Mouse (Mus musculus) thymus, postnatal 25 days (tissue): ENCODE data around the gene Tgfb1.
A peak's percentile ranks its signal among the peaks of the same experiment; 100 is the strongest.

Source experiments
- DNase-seq: peaks from one replicate; pipeline ENCODE4 v3.0.0; 2022

The Tgfb1 gene

DNA sequence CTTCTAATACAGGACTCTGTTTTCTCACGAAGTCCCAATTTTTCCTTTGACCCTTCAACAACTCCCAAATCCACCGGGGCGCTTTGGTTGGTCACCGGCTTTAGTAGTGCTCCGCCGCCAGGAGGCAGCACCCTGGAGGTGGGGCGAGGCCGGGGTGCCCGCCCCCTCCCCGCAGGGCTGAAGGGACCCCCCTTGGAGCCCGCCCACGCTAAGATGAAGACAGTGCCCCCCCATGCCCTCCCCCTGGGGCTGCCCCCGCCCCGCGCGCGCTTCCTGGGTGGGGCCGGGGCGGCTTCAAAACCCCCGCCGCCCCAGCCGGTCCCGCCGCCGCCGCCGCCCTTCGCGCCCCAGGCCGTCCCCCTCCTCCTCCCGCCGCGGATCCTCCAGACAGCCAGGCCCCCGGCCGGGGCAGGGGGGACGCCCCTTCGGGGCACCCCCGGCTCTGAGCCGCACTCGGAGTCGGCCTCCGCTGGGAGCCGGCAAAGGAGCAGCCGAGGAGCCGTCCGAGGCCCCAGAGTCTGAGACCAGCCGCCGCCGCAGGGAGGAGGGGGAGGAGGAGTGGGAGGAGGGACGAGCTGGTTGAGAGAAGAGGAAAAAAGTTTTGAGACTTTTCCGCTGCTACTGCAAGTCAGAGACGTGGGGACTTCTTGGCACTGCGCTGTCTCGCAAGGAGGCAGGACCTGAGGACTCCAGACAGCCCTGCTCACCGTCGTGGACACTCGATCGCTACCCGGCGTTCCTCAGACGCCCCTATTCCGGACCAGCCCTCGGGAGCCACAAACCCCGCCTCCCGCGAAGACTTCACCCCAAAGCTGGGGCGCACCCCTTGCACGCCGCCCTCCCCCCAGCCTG, at the start of gene Tgfb1:
TSS of gene Tgfb1 (plus strand) at position 323 of the 852 bp plus-strand sequence.
- peak; percentile 92 for DNase-seq

DNA sequence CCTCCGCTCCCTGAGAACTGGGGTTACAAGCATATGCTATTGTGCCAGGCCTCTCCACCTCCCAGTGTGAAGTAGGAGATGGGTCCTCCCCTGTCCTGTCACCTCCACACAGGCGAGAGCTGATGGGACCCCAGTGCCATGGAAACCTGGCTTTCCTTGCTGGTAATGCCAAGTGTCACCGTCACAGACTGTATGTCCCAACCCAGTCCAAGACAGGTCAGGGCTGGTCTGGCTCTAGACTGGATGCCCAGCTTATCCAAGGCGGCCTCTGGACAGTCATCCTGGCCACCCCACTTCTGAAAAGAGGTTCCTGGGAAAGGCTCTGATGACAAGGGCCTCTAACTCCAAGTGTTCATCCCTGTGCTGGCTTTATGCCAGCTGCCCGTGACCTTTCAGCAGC, 49.7 kb upstream of the Tgfb1 start:
- no peak for DNase-seq

DNA sequence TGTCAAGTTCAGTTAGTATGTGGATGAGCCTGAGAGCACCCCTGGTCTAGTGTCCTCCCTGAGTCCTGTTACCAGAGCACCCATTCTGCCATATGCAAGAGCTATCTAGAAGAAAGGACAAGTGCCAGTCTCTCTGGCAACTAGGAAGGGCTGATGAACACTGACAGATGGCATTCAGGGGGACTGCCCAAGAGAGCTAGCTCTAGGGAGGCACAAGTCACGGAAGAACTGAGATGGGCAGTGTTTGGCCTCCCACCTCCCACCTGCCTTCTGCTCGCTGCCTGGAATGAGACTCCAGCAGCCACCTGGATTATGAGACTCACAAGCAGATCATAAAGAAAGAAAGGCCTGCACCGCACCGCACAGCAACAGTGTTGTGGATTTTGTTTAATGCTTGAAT, 47.0 kb upstream of the Tgfb1 start:
- no peak for DNase-seq

DNA sequence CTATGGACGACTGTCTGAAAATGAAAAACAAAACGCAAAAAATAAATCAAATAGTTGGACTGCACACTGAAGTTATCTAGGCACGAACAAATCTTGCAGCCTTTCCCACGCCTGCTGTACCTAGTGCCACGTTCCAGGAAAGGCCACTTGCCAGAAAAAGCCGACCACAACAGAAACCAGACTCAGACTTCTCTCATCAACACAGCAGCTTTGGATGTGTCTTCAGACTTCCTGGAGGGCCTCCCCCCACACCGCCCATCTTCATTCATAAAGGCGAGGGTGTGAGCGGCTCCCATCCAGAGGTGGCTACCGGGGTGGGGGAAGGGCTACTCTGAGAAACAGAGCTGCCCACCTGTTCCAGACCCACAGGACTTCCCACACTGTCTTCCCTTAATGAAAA, 42.7 kb upstream of the Tgfb1 start:
- DNase-seq: no peak

DNA sequence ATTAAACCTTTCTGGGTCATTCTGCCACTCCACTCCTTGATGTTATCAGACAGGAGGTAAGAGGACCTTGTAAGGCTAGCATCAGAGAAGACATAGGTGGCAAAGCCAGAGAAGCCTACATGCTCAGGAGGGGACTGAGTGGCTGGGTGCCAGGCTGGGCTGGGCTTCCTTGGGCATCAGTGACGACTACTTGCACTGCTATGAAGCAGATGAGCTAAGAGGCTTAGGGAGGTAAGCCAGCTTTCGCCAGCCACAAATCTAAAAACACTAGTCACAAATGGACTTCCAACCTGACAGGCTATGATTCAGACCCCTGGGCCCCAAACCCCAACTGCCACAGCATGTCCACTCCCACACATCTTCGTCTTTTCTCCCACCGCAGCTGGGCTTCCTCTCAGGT, 42.2 kb upstream of the Tgfb1 start:
- DNase-seq: no peak

DNA sequence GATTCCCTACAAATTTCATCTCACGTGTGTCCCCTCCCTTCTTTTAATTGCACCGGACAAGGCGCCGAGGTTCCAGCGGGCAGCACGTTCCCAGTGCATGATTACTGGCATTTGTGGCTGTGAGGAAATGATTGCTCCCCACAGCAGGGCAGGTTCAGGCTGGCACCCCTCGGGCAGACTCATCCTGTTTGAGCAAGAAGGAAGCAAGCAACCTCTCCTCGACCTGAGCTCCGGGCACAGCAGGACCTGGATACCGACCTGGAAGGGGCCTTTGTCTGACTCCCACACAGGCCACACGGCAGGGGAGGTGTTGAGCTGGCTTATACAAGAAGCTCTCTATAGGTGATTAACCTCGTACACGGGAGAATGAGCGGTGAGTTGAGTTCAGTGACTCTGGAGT, 41.7 kb upstream of the Tgfb1 start:
- peak; percentile 49 for DNase-seq

DNA sequence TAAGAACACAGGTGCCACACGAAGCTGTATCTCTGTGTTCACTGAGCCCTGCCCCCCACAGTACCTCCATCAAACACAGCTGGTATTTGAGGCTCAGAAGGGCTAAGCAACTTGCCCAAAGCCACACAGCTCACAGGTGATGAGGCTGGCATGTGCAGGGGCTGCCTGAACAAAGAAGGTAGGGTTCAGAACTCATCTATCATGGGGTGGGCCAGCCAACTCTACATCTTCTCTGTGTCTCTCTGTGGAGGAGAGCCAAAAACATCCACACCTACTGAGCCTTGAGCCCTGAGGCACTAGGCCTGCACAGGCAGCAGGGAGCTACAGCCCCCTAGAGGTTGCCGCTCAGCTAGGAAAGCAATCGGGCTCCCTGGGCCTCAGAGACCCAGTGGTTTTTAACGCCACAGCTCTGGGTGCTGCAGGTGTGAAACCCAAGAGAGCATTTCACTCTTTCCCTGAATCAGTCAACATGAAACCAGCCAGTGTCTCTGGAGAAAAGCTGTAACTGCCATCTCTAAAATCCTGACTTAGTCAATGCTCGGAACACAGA, 39.2 kb upstream of the Tgfb1 start:
- peak; percentile 84 for DNase-seq

DNA sequence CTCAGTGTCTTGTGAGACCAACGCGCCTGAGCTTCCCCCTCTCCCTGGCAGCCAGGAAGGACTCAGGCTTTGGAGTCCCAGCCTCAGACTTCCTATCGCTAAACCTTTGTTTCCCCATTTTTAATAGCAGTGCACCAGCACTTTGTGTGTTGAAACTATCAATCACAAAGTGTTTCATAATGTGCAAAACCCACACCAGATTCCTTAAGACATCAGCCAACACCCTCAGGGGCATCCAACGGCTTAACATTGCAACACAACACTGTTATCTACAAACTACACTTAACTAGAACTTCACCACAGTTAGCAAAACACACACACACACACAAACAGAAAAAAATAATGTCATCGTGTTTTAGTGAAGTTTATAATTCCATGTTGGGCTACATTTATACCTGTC, 37.0 kb upstream of the Tgfb1 start:
- DNase-seq: no peak

DNA sequence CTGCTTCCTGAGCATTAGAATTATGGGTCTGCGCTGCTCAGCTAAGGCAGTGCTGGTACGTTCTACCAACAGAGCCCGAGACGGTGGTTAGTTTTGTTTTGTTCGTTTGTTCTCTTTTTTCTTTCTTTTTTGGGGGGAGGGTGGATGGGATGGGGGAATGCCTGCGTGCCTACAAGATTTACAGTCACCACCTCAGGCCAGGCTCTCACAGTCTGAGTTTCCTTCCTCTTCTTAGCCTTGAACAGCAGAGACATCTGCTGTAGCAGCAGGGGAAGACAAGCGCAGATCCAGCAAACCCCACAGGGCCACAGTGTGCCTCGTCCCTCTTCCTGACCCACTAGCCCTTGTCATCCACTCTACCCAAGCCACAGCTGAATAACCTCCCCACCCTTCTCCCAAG, 35.5 kb upstream of the Tgfb1 start:
- DNase-seq: peak; percentile 58

DNA sequence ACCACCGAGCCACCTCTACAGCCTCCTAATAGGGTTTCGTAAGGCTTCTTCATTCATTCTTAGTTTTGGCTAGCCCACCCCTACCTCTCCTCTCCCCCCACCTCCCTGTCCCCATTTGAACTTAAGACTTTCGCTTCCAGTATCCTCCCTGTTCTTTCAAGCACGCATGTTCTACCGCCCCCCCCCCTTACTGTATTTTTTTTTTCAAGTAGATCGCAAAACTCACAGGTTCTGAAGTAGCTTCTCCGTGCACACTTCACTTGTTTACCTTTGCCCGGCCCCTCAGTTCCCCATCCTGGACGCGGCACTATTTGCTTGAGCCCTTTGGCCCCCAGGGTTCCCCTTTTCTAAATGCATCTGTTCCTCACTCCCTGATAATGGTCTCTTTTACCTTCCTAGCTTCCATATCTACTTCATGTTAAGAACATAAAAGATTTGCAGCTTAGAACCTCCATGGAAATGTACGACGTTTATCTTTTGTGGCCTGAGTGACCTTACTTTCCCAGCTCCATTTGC, 34.5 kb upstream of the Tgfb1 start:
- no peak for DNase-seq

DNA sequence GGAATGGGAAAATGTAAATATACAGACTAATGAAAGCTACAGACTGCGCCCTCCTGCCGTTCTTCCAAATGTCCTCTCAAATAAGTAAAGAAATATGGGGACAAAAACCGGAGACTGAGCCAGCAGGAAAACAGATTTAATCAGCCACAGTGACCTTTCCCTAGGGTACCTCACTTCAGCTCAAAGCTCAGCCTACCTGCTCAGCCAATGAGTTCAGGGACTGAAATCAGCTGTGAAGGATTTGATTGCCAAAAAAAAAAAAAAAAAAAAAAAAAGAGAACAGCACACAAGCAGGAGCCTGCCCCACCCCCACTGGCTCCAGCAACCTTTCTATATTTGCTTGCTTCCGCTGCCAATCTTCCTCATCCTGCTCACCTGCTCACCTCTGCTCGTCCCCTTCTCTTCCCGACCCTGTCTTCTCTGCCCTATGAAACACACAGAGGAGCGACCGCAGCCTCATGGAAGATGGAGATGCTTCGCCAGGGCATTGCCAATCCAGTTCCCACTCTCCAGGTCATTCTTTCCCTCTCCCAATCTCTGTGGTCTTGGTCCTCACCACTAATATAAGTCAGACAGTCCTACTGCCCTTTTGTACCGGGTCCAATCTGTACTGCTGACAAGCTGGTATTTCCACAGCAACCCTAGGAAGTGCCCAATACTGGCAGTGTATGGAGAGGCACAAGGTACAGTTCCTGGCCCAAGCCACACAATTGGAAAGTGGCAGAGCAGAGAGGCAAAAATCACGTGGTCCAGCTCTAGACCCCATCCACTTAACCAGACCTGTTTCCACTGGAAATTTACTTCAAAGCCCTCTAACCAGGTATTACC, 31.0 kb upstream of the Tgfb1 start:
- DNase-seq: no peak

DNA sequence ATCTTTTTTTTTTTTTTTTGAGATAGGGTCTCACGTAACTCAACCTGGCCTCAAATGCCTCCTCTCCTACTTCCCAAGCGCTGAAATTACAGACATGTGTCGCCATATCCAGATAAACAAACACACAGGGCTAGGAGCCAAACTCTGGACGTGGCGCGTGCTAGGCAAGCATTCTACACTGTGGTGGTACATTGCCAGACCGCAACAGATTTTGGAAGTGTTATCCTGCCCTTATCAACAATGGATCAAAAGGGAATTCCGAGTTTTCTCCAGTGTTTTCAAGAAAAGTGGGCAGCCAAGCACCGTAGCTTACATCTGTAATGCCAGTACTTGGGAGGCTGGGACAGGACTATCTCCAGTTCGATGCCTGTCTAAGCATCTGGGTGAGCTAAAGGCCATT, 29.0 kb upstream of the Tgfb1 start:
- no peak for DNase-seq

DNA sequence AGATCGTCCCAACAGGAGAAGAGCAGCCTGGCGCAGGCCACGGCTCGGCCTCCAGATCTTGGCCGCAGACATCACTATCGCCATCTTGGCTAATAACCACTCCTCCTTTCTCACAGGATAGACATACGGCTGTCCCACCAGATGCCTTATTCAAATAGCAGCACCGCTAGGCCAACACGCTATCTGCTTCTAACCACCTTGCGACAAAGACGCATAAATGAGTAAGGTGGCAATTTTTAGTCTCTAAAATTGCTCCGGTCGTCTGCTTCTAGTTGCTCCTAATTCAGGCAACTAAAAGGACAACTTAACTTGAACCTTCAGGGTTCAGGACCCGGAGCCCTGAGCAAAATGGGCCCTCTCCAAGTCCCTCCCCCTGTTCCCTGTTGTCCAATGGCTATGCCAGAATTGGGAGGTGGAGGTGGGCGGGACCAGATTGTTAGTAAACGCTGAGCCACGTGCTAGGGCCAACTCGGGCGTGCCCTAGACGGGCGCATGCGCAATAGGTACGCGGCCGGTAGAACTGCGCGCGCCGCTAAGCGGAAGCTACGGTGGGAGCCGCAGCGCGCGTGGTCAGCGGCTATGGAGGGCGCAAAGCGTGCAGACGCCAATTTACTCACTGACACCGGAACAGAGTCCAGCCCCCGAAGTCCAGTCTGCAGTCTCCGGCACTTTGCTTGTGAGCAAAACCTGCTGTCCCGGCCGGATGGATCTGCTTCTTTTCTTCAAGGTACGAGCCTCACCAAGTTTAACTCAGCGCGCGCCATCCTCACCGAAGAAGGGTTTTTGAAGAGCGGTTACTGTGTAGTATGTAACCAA, 27.9 kb upstream of the Tgfb1 start, which contains the start of the genes Bckdha and Exosc5:
TSS of gene Bckdha (minus strand) at position 325 of the 816 bp plus-strand sequence.
TSS of gene Exosc5 (plus strand) at position 508 of the 816 bp plus-strand sequence.
- peak; percentile 99 for DNase-seq

DNA sequence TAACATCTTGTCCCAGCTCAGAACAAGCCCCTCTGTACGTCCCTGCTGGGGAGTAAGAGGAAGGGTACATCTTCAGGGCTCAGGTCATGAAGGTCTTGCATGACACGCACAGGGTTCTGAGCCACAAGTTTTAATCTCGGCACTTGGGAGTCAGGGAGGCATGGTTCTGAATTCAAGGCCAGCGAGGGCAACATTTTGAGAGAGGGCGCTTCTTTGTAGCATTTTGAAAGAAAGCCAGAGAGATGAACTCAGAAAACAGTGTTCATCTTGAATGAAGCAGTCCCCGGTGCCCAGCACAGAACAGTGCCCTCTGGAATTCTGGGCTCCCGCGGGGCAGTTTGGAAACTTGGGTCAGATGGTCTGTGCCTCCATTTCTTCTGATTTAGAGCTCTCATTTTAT, 20.4 kb upstream of the Tgfb1 start:
- DNase-seq: no peak

DNA sequence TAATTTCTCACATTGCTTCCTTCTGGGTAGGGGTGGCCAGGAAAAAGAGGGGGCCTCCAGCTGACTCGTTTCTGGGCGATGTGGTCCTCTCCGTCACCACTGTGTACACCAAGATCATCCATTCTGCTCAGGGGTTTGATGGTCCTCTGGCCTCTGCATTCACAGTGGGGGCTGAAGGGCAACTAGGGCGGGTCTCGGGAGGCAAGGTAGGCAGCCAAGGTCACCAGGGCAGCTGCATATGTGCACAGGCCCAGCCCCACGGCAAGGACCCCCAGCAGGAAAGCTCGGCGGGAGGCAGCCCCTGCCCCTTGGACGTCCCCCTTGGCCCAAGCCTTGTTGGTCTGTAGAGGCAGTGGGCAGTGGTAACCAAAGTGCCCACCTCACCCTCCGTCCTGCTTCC, 17.6 kb upstream of the Tgfb1 start:
- DNase-seq: no peak

DNA sequence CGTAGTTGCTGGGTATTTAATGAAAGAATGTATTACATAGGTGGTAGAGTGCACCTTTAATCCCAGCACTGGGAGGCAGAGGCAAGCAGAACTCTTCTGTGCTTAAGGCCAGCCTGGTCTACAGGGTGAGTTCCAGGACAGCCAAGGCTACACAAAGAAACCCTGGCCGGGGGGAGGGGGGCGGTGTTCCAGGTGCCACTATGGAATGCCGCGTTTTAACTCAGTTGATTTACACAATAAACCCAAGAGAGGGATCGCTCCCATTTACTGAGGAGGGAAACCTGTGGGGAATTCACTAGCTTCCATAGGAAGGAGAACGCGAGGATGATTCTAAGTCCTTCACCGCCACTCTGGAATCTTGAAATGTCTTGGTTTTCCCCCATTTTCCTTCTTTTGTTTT, 17.2 kb upstream of the Tgfb1 start:
- no peak for DNase-seq

DNA sequence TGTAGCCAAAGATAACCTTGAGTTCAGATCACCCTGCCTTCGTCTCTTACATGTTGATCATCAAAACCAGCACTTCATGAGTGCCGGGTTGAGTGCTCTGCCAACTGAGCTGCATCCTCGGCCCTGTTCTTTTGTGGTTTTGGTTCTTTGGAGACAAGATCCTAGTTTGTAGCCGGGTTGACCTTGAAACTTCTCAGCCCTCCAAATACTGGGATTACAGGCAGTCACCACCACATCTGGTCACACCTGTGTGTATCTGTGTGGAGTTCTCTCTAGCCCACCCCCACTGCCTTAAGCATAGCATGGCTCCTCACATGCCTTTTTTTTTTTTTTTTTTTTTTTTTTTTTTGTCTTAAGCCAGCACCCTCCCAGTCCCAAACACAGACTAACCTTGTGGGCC, 16.7 kb upstream of the Tgfb1 start:
- no peak for DNase-seq

DNA sequence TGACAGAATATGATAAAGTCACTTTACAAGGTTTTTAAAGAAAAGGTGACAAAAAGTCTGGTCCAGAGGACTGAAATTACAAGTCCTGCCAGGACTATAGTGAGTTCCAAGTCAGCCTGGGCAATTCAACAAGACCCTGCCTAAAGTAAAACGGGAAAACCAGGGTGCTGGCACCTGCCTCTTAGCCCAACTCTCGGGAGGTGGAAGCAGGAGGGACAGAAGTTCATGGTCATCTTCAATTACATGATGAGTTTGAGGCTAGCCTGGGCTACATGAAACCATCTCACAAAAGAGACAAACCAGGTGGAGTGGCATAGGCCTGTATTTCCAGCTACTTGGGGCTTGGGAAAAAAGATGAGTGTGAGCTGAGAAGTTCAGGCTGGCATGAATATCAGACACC, 15.1 kb upstream of the Tgfb1 start:
- no peak for DNase-seq

DNA sequence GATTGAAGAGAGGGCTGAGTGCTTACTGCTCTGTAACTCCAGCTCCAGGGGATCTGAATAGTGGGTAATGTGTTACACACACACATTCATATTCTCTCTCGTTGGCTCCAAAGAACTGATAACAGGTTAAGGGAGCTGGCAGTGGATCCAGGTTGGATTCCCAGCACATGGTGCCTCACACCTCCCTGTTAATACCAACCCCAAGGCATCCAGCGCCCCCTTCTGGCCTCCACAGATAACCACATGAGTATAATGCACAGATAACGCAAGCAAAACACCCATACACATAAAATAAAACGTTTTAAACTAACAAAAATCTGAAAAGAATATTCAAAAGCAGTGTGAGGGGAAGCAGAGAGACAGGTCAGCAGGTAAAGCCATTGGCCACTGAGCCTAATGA, 14.4 kb upstream of the Tgfb1 start:
- DNase-seq: no peak

DNA sequence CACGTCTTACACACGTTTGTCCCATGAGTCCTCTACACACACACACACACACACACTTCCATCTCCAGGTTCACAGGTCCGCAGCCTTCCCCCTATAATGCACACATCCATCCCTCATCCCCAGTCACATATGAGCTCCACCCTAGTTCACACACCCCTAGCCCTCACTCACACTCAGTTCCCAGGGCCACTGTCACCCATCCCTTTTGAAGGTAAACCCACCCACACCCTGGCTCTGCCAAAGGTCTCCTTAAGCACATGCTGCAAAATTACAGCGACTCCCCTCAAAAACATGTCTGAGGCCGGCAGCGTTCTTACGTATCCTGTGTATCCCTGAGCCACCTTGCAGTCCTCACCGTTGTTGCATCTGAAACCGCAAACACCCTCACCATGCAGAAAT, 12.5 kb upstream of the Tgfb1 start:
- no peak for DNase-seq

DNA sequence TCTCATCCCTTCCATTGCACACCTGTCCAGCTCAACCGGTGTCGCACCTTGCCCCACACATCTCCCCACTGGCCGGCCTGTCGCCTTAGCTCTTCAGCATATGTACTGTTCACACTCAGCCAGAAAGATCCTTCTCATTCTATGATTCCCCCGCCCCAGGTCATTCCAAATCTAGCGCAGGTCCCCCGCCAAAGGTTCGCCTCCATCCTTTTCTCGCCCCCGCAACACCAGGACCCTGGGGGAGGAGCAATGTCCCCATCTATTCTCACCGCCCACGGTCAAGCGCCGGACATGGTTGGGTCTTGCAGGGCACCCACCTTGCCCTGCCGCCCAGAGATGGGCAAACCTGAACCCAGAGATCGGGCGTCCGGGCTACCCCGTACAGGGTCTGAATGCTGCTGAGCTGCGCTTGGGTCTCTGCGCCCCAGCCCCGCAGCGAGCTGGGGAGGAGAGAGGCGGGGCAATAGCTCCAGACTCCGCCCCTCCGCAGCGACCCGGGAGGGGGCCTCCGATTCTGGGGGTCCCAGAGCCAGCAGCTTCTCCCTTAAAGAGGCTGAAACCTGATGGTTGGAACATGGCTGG, 12.0 kb upstream of the Tgfb1 start, which contains the start of gene Tmem91:
TSS of gene Tmem91 (minus strand) at position 448 of the 582 bp plus-strand sequence.
- no peak for DNase-seq

DNA sequence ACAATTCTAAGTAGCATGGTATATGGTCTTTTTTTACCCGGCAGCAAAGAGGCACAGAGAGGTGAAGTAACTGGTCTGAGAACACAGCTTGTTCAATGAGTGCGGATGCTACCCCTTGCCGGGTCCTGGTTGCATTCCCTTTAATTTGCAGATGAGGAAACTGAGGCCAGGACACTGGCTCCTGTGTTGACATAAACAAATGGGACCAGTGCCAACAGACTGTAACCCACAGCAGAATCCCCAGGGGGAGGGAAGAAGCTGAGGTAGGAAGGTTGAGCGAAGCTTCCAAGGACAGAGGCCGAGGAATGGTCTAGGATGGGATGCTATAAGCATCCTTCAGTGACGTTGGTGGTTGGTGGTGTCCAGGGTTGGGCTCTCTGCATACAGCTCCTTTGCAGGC, 11.4 kb upstream of the Tgfb1 start:
- DNase-seq: no peak
